Mouse (Mus musculus) heart, adult 18-20 months (tissue): ENCODE data around the gene Cyct. TPM values are rescaled to one million over a fixed set of nuclear protein-coding genes. Genes with fewer than 3 reads are reported as not detected.

Source experiments
- DNase-seq, 2 experiments: peaks; one replicate each; pipeline ENCODE4 v3.0.0; 2021 to 2022; ENCODE audit warnings: mixed read lengths in 1 of 2
- microRNA-seq, 2 experiments: library from miRNA; unstranded; fragments of <30 nt; microRNA quantifications; one replicate each; pipeline ENCODE4 v1.2.0; 2022
- total RNA-seq, 2 experiments: library from RNA; stranded (reverse); gene quantifications; 2 replicates each; pipeline ENCODE4 v1.2.3; 2021

The Cyct gene
- total RNA-seq, 2 experiments from 2014 or later: 1.7 TPM; not detected in 1

GRCm38 (mm10) chr2:76338215-76339156 is 21.8 kb downstream of the Cyct start, which contains the start of gene Pde11a:
Pde11a (minus strand) TSS chr2:76338774.
- DNase-seq: peak; percentile 3 to 5

GRCm38 (mm10) chr2:76334596-76334995 is 25.7 kb downstream of the Cyct start:
- no peak for DNase-seq

- no peak for DNase-seq
These were observed 28.0 kb downstream of the Cyct start for GRCm38 (mm10) chr2:76332161-76332805.

- DNase-seq: no peak
These were observed 30.2 kb downstream of the Cyct start for GRCm38 (mm10) chr2:76330081-76330480.

GRCm38 (mm10) chr2:76326161-76326560 is 34.1 kb downstream of the Cyct start:
- no peak for DNase-seq

GRCm38 (mm10) chr2:76324463-76324862 is 35.8 kb downstream of the Cyct start:
- DNase-seq: no peak

- no peak for DNase-seq
These were observed 36.9 kb downstream of the Cyct start for GRCm38 (mm10) chr2:76323185-76323875.

GRCm38 (mm10) chr2:76320336-76320735 is 39.9 kb downstream of the Cyct start:
- DNase-seq: no peak

- no peak for DNase-seq
These were observed 41.0 kb downstream of the Cyct start for GRCm38 (mm10) chr2:76319231-76319630.

Small RNA genes within 50 kb of the gene (microRNA-seq; reads per million reads assigned to microRNA genes)
- gene Gm44337: 0 reads per million in 2 experiments

Other genes with a start within 250 kb of the Cyct start
- 1 to 10 TPM; 2.1 to 3.7 TPM for gene Pde11a, start 21.7 kb downstream of the Cyct start, total RNA-seq
- 10 to 100 TPM; 18.2 to 20.3 TPM for gene Rbm45, start 9.5 kb upstream of the Cyct start, total RNA-seq
- gene Osbpl6, start 46.1 kb upstream of the Cyct start, total RNA-seq: 10 to 100 TPM; 15.5 to 16.8 TPM